ENCODE assay signal across 13 mouse cellular contexts in genomic region chr5:114597652-114598051, GRCm38 (mm10). TPM values are rescaled to one million over a fixed set of nuclear protein-coding genes. Genes with fewer than 3 reads are reported as not detected.
DNase-seq lines count a peak whose midpoint lies in the region; ATAC-seq and TF ChIP-seq lines count a peak whose summit lies in the region.
"Had no signal": no experiment of that assay in that cellular context is flagged by ENCODE, and none has a peak within 500 bp of the region (broad histone marks: within the 10 kb centered on the region; RNA-seq: fewer than 3 reads in every experiment).

No protein-coding gene starts in this region.

- no peaks in the 10 kb centered on the region for H3K36me3 ChIP-seq in heart, embryonic 15.5 days
- peaks cover 3% of the 10 kb centered on the region; the same call in 1 of the 2 replicates for H3K36me3 ChIP-seq in kidney, embryonic 16.5 days (ENCODE audit: insufficient read depth, low read length)
- no peaks in the 10 kb centered on the region for H3K36me3 ChIP-seq in thymus, adult 2 months (ENCODE audit: control insufficient read depth, insufficient read depth, low read length)
- H3K36me3 ChIP-seq in stomach, embryonic 16.5 days (ENCODE audit: control insufficient read depth, insufficient read depth, low read length), result no peaks in the 10 kb centered on the region
- H3K36me3 ChIP-seq: embryonic facial prominence, embryonic 12.5 days; intestine, embryonic 15.5 days had no signal

- H3K27me3 ChIP-seq in heart, embryonic 15.5 days, result 0 out of 2 replicates have a peak, but pooled peaks cover 2% of the 10 kb centered on the region
- no peaks in the 10 kb centered on the region for H3K27me3 ChIP-seq in kidney, embryonic 16.5 days (ENCODE audit: insufficient read depth, low read length)
- no peaks in the 10 kb centered on the region for H3K27me3 ChIP-seq in thymus, adult 2 months (ENCODE audit: control insufficient read depth, insufficient read depth, low read length)
- H3K27me3 ChIP-seq in stomach, embryonic 16.5 days (ENCODE audit: control insufficient read depth, insufficient read depth, low read length), result no peaks in the 10 kb centered on the region
- H3K27me3 ChIP-seq: embryonic facial prominence, embryonic 12.5 days; intestine, embryonic 15.5 days had no signal

- no peak overlapping the region for H3K9ac ChIP-seq in heart, embryonic 15.5 days
- 0 out of 2 replicates have a peak overlapping the region, but pooled peaks have one; percentile 18 for H3K9ac ChIP-seq in kidney, embryonic 16.5 days (replicated peaks; ENCODE audit: low read length)
- H3K9ac ChIP-seq in stomach, embryonic 16.5 days (ENCODE audit: low read length), result peak overlapping the region; percentile 7; the same call in 1 of the 2 replicates
- H3K9ac ChIP-seq: intestine, embryonic 15.5 days had no signal

- peaks cover 38% of the 10 kb centered on the region for H3K4me1 ChIP-seq in heart, embryonic 15.5 days (replicated peaks)
- peaks cover 67% of the 10 kb centered on the region for H3K4me1 ChIP-seq in kidney, embryonic 16.5 days (ENCODE audit: insufficient read depth, low read length)
- H3K4me1 ChIP-seq in thymus, adult 2 months (replicated peaks; ENCODE audit: control insufficient read depth, insufficient read depth, low read length), result peaks cover 60% of the 10 kb centered on the region
- H3K4me1 ChIP-seq in stomach, embryonic 16.5 days (ENCODE audit: control insufficient read depth, insufficient read depth, low read length), result peaks cover 49% of the 10 kb centered on the region

- H3K4me3 ChIP-seq in heart, embryonic 15.5 days, result no peak overlapping the region
- no peak overlapping the region for H3K4me3 ChIP-seq in kidney, embryonic 16.5 days (ENCODE audit: low read length)
- peak overlapping the region; percentile 13; the same call in 1 of the 2 replicates for H3K4me3 ChIP-seq in thymus, adult 2 months (ENCODE audit: control insufficient read depth, insufficient read depth, low read length)
- H3K4me3 ChIP-seq in stomach, embryonic 16.5 days (replicated peaks; ENCODE audit: low read length), result no peak overlapping the region
- H3K4me3 ChIP-seq: embryonic facial prominence, embryonic 12.5 days; intestine, embryonic 15.5 days had no signal

- no peak for ATAC-seq in heart, embryonic 15.5 days (replicated peaks; ENCODE audit: insufficient number of reproducible peaks, insufficient read depth, low FRiP score, low read depth)
- no peak for ATAC-seq in kidney, embryonic 16.5 days (ENCODE audit: low FRiP score, low TSS enrichment)
- no peak for ATAC-seq in stomach, embryonic 16.5 days (ENCODE audit: insufficient read depth, low FRiP score)
- ATAC-seq: intestine, embryonic 15.5 days had no signal

- DNase-seq in heart, adult 18-20 months, result no peak
- DNase-seq in kidney, adult 8-10 months, result no peak
- no peak for DNase-seq in thymus, adult 2 months
- no peak for DNase-seq in thymus, postnatal 36 days
- DNase-seq in cerebellum, postnatal 25 days, result no peak
- DNase-seq: adrenal gland, postnatal 14 days; lung, adult 18-20 months; right cerebral cortex, postnatal 14 days had no signal

- no peak for TF ChIP-seq POLR2A in thymus, adult 2 months (IDR thresholded peaks at IDR 0.05; ENCODE audit: control insufficient read depth, extremely low read depth, insufficient read depth, low read length, poor library complexity)

- no peaks in the 10 kb centered on the region for H3K9me3 ChIP-seq in heart, embryonic 15.5 days (replicated peaks)
- no peaks in the 10 kb centered on the region for H3K9me3 ChIP-seq in kidney, embryonic 16.5 days (ENCODE audit: low read length)
- H3K9me3 ChIP-seq in stomach, embryonic 16.5 days (replicated peaks; ENCODE audit: control insufficient read depth, low read length), result no peaks in the 10 kb centered on the region
- H3K9me3 ChIP-seq: embryonic facial prominence, embryonic 12.5 days; intestine, embryonic 15.5 days had no signal

- TF ChIP-seq CTCF in thymus, adult 2 months (IDR thresholded peaks at IDR 0.05; ENCODE audit: borderline replicate concordance, control insufficient read depth, extremely low read depth, insufficient read depth, low read length, poor library complexity), result no peak

- WGBS in heart, embryonic 15.5 days, result 43% methylated on average over 6 of the region's 6 CpGs
- WGBS in kidney, embryonic 16.5 days, result 21% methylated on average over 6 of the region's 6 CpGs
- WGBS in thymus, adult 2 months, result 14% methylated on average over 6 of the region's 6 CpGs
- WGBS in stomach, embryonic 16.5 days, result 42% methylated on average over 6 of the region's 6 CpGs

- peak overlapping the region; percentile 28; the same call in 1 of the 2 replicates for H3K27ac ChIP-seq in heart, embryonic 15.5 days
- peak overlapping the region; percentile 45 for H3K27ac ChIP-seq in kidney, embryonic 16.5 days (ENCODE audit: low read length)
- peak overlapping the region; percentile 98 for H3K27ac ChIP-seq in thymus, adult 2 months (ENCODE audit: control insufficient read depth, insufficient read depth, low read length)
- no peak overlapping the region for H3K27ac ChIP-seq in stomach, embryonic 16.5 days (ENCODE audit: low read length)

- H3K4me2 ChIP-seq in heart, embryonic 15.5 days, result no peak overlapping the region
- H3K4me2 ChIP-seq in kidney, embryonic 16.5 days (replicated peaks; ENCODE audit: low read depth, low read length), result no peak overlapping the region
- no peak overlapping the region for H3K4me2 ChIP-seq in stomach, embryonic 16.5 days (ENCODE audit: low read depth, low read length)
- H3K4me2 ChIP-seq: embryonic facial prominence, embryonic 12.5 days; intestine, embryonic 15.5 days had no signal

RNA-seq across cellular contexts. Expression of gene Fam222a, which starts 29.8 kb away (rescaled TPM):
- 0.74 and 1.6 TPM in 2 replicates for polyA plus RNA-seq in heart, embryonic 15.5 days (2015; fragmentation: Nextera tagmentation; extraction: Ambion mirVana)
- 1 to 10 TPM; 2.6 to 3.3 TPM for total RNA-seq in heart, adult 18-20 months (2021)
- polyA plus RNA-seq in kidney, embryonic 16.5 days (2015; fragmentation: Nextera tagmentation; extraction: Ambion mirVana), result 4.1 and 4.5 TPM in 2 replicates
- 15.3 and 18.4 TPM in 2 replicates for polyA plus RNA-seq in thymus, adult 2 months (2012; rRNA removed)
- 1.4 and 1.6 TPM in 2 replicates for polyA plus RNA-seq in stomach, embryonic 16.5 days (2015; fragmentation: Nextera tagmentation; extraction: Ambion mirVana)
